ENCODE assay signal across 8 mouse cellular contexts in genomic region chr10:126929543-126929942, GRCm38 (mm10). TPM values are rescaled to one million over a fixed set of nuclear protein-coding genes. Genes with fewer than 3 reads are reported as not detected.
A peak's percentile ranks its signal among the peaks of the same experiment; 100 is the strongest.
DNase-seq lines count a peak whose midpoint lies in the region; ATAC-seq and TF ChIP-seq lines count a peak whose summit lies in the region.

No protein-coding gene starts in this region.

- 0 out of 2 replicates have a peak overlapping the region, but pooled peaks have one; percentile 3 for H3K4me2 ChIP-seq in embryonic facial prominence, embryonic 12.5 days (replicated peaks)
- H3K4me2 ChIP-seq in midbrain, embryonic 16.5 days (ENCODE audit: low read length): no peak overlapping the region

- peak overlapping the region; percentile 100 for H3K27ac ChIP-seq in gastrocnemius, adult 2 months
- H3K27ac ChIP-seq in embryonic facial prominence, embryonic 12.5 days: peak overlapping the region; percentile 98
- H3K27ac ChIP-seq in midbrain, embryonic 16.5 days (ENCODE audit: low read length): no peak overlapping the region; the same call in 1 of the 2 replicates

- ATAC-seq in embryonic facial prominence, embryonic 12.5 days (ENCODE audit: insufficient number of reproducible peaks, insufficient read depth, low FRiP score, low TSS enrichment): no peak
- peak; percentile 27; the same call in 1 of the 2 replicates for ATAC-seq in midbrain, embryonic 16.5 days
- ATAC-seq in erythroid progenitor cell, adult 5-6 weeks (replicated peaks; ENCODE audit: low FRiP score, poor library complexity, severe bottlenecking): no peak

- H3K4me3 ChIP-seq in gastrocnemius, adult 2 months: no peak overlapping the region
- no peak overlapping the region for H3K4me3 ChIP-seq in embryonic facial prominence, embryonic 12.5 days
- no peak overlapping the region for H3K4me3 ChIP-seq in midbrain, embryonic 16.5 days (ENCODE audit: low read depth, low read length)

- TF ChIP-seq CTCF in gastrocnemius, adult 2 months (IDR thresholded peaks at IDR 0.05): no peak

- DNase-seq in gastrocnemius, adult 2 months: no peak
- DNase-seq in gastrocnemius, adult 8-10 months (ENCODE audit: low spot score in 2 of 2): no peak
- DNase-seq in left cerebral cortex, postnatal 4 days: peak; percentile 36
- DNase-seq in left cerebral cortex, adult 18-20 months (ENCODE audit: low spot score in 2 of 2): no peak
- no peak for DNase-seq in embryo, embryonic 9.5 days (ENCODE audit: extremely low spot score)

- peaks cover 55% of the 10 kb centered on the region for H3K4me1 ChIP-seq in embryonic facial prominence, embryonic 12.5 days
- peaks cover 26% of the 10 kb centered on the region for H3K4me1 ChIP-seq in midbrain, embryonic 16.5 days (ENCODE audit: control insufficient read depth, insufficient read depth, low read length)

- intact Hi-C loops in gastrocnemius, adult 2 months (cut with DNase I): loop anchor here (2.0 kb wide), 2 partner anchors 49 to 57 kb away; partner anchors contain the start of gene Ctdsp2
- intact Hi-C loops in left cerebral cortex, postnatal 4 days (cut with DNase I): no loop called here

- no peaks in the 10 kb centered on the region for H3K36me3 ChIP-seq in embryonic facial prominence, embryonic 12.5 days
- no peaks in the 10 kb centered on the region for H3K36me3 ChIP-seq in midbrain, embryonic 16.5 days (ENCODE audit: control insufficient read depth, insufficient read depth, low read length)

- no peaks in the 10 kb centered on the region for H3K9me3 ChIP-seq in embryonic facial prominence, embryonic 12.5 days
- H3K9me3 ChIP-seq in midbrain, embryonic 16.5 days (replicated peaks; ENCODE audit: control insufficient read depth, low read length, poor library complexity, severe bottlenecking): no peaks in the 10 kb centered on the region

- H3K27me3 ChIP-seq in embryonic facial prominence, embryonic 12.5 days: peaks cover 3% of the 10 kb centered on the region; the same call in 1 of the 2 replicates
- no peaks in the 10 kb centered on the region for H3K27me3 ChIP-seq in midbrain, embryonic 16.5 days (ENCODE audit: control insufficient read depth, insufficient read depth, low read depth, low read length)

- H3K9ac ChIP-seq in embryonic facial prominence, embryonic 12.5 days: 0 out of 2 replicates have a peak overlapping the region, but pooled peaks have one; percentile 44
- H3K9ac ChIP-seq in midbrain, embryonic 16.5 days (ENCODE audit: low read depth, low read length): no peak overlapping the region

- 45% methylated on average over 3 of the region's 3 CpGs for WGBS in embryonic facial prominence, embryonic 12.5 days
- 46% methylated on average over 3 of the region's 3 CpGs for WGBS in midbrain, embryonic 16.5 days

RNA-seq across cellular contexts. Expression of gene Atp23, which starts 28.4 kb away (rescaled TPM):
- total RNA-seq in gastrocnemius, adult 2 months (2021): 1 to 10 TPM; 1.6 to 2.2 TPM
- 1 to 10 TPM; 1.4 to 2.5 (median 1.4) TPM for total RNA-seq in gastrocnemius, adult 8-10 months (2022)
- total RNA-seq in left cerebral cortex, postnatal 4 days (2021): 10 to 100 TPM in 1 of 2 experiments, 1 to 10 TPM in 1; 9.6 to 12.4 TPM
- total RNA-seq in left cerebral cortex, adult 18-20 months (2021): 10 to 100 TPM in 1 of 2 experiments, 1 to 10 TPM in 1; 8.9 to 11.6 TPM
- 21.8 and 23.9 TPM in 2 replicates for polyA plus RNA-seq in embryonic facial prominence, embryonic 12.5 days (2016; fragmentation: Nextera tagmentation; extraction: Ambion mirVana)
- 13.4 and 15.6 TPM in 2 replicates for polyA plus RNA-seq in midbrain, embryonic 16.5 days (2015; fragmentation: Nextera tagmentation; extraction: Ambion mirVana)
- 3.6 TPM in 1 of 2 replicates, not detected in the other for total RNA-seq in erythroid progenitor cell, adult 5-6 weeks (2015; ENCODE audit: low replicate concordance)
- total RNA-seq in erythroid progenitor cell, adult 5-6 weeks (2017; ENCODE audit: low replicate concordance): 0.51 and 1.7 TPM in 2 replicates

RNA-seq across cellular contexts. Expression of gene Ctdsp2, which starts 49.0 kb away (rescaled TPM):
- 10 to 100 TPM; 94.0 to 99.2 TPM for total RNA-seq in gastrocnemius, adult 2 months (2021)
- 100 to 1,000 TPM; 103 to 118 (median 106) TPM for total RNA-seq in gastrocnemius, adult 8-10 months (2022)
- total RNA-seq in left cerebral cortex, postnatal 4 days (2021): 10 to 100 TPM; 57.6 to 61.4 TPM
- 10 to 100 TPM; 81.2 to 83.8 TPM for total RNA-seq in left cerebral cortex, adult 18-20 months (2021)
- 85.1 and 91.0 TPM in 2 replicates for polyA plus RNA-seq in embryonic facial prominence, embryonic 12.5 days (2016; fragmentation: Nextera tagmentation; extraction: Ambion mirVana)
- polyA plus RNA-seq in midbrain, embryonic 16.5 days (2015; fragmentation: Nextera tagmentation; extraction: Ambion mirVana): 12.0 and 13.5 TPM in 2 replicates
- total RNA-seq in erythroid progenitor cell, adult 5-6 weeks (2015; ENCODE audit: low replicate concordance): 18.0 and 19.7 TPM in 2 replicates
- total RNA-seq in erythroid progenitor cell, adult 5-6 weeks (2017; ENCODE audit: low replicate concordance): 8.5 and 10.3 TPM in 2 replicates
